Mouse (Mus musculus) CH12.LX (cell line): ENCODE data around the gene Aarsd1. TPM values are rescaled to one million over a fixed set of nuclear protein-coding genes. Genes with fewer than 3 reads are reported as not detected.

Experiments
- DNase-seq: peaks from one replicate; pipeline ENCODE4 v3.0.0-alpha.2; 2013; ENCODE audit errors: extremely low read depth
- H3K27ac ChIP-seq: 2 replicates; pipeline ENCODE4 v1.5.1; 2012; ENCODE audit warnings: low read depth, mild to moderate bottlenecking, control low read depth, moderate library complexity; ENCODE audit not compliant: insufficient read depth
- H3K27me3 ChIP-seq: replicated peaks from 2 replicates; pipeline ENCODE3; 2012; ENCODE audit warnings: inconsistent platforms
- H3K36me3 ChIP-seq, 2 experiments: replicated peaks in 1 of 2; 2 replicates each; pipeline versions ENCODE3 to v1.6.1; 2012; ENCODE audit warnings: inconsistent platforms in 1 of 2, low read length in 1 of 2, mild to moderate bottlenecking in 1 of 2, mixed read lengths in 1 of 2, moderate library complexity in 1 of 2; ENCODE audit not compliant: control insufficient read depth in 1 of 2, insufficient read depth in 1 of 2
- H3K4me1 ChIP-seq, 2 experiments: 2 replicates each; pipeline ENCODE4 v1.6.1; 2012; ENCODE audit warnings: inconsistent platforms in 1 of 2, moderate library complexity in 1 of 2; ENCODE audit not compliant: insufficient read depth in 2 of 2, control insufficient read depth in 1 of 2
- H3K4me2 ChIP-seq: 2 replicates; pipeline ENCODE4 v1.6.1; 2012; ENCODE audit warnings: low read depth, mild to moderate bottlenecking, control low read depth; ENCODE audit not compliant: poor library complexity, insufficient read depth, severe bottlenecking
- H3K4me3 ChIP-seq, 3 experiments: fragments of 150-350 bp in 1 of 3; sonication (generic) in 1 of 3; replicated peaks in 1 of 3; 2 replicates each; pipeline versions ENCODE3 to v1.5.1; 2011 to 2012; ENCODE audit warnings: low read depth in 2 of 3, low read length in 2 of 3, mild to moderate bottlenecking in 2 of 3, moderate library complexity in 2 of 3, control low read depth in 1 of 3, improper control_type of control experiment in 1 of 3, inconsistent platforms in 1 of 3, mixed read lengths in 1 of 3; ENCODE audit not compliant: poor library complexity in 1 of 3
- H3K79me2 ChIP-seq: replicated peaks from 2 replicates; pipeline ENCODE4 v1.6.1; 2012; ENCODE audit warnings: mild to moderate bottlenecking, moderate library complexity; ENCODE audit not compliant: control insufficient read depth, poor library complexity, insufficient read depth, severe bottlenecking; ENCODE audit errors: extremely low read depth
- H3K9ac ChIP-seq: 2 replicates; pipeline ENCODE4 v1.6.1; 2012; ENCODE audit warnings: low read depth, mild to moderate bottlenecking, control low read depth, moderate library complexity; ENCODE audit not compliant: insufficient read depth
- H3K9me3 ChIP-seq: replicated peaks from 2 replicates; pipeline ENCODE3; 2012; ENCODE audit warnings: low read length, inconsistent platforms, mixed read lengths
- BHLHE40 ChIP-seq: IDR thresholded peaks from 2 replicates; pipeline ENCODE4 v1.6.1; 2011; ENCODE audit warnings: mild to moderate bottlenecking, low read depth, low read length, improper control_type of control experiment
- CHD1 ChIP-seq: IDR thresholded peaks from 2 replicates; pipeline ENCODE4 v1.6.1; 2012; ENCODE audit warnings: low read depth, low read length, improper control_type of control experiment, inconsistent platforms
- CHD2 ChIP-seq: IDR thresholded peaks from 2 replicates; pipeline ENCODE4 v1.6.1; 2011; ENCODE audit warnings: low read length, improper control_type of control experiment
- E2F4 ChIP-seq: IDR thresholded peaks from 2 replicates; pipeline ENCODE4 v1.6.1; 2011; ENCODE audit warnings: low read depth, low read length, improper control_type of control experiment; ENCODE audit not compliant: insufficient replicate concordance
- ELF1 ChIP-seq: IDR thresholded peaks from 2 replicates; pipeline ENCODE4 v1.6.1; 2014; ENCODE audit warnings: low read depth, mild to moderate bottlenecking, inconsistent platforms, low read length, improper control_type of control experiment
- ETS1 ChIP-seq: conservative IDR thresholded peaks from 2 replicates; pipeline ENCODE4 v1.6.1; 2012; ENCODE audit warnings: low read depth, mild to moderate bottlenecking, inconsistent platforms, low read length, improper control_type of control experiment, moderate library complexity
- GABPA ChIP-seq: IDR thresholded peaks from 2 replicates; pipeline ENCODE4 v1.6.1; 2012; ENCODE audit warnings: low read depth, low read length, improper control_type of control experiment, inconsistent platforms; ENCODE audit not compliant: insufficient replicate concordance
- IRF4 ChIP-seq: IDR thresholded peaks from 2 replicates; pipeline ENCODE4 v1.6.1; 2014; ENCODE audit warnings: low read depth, mild to moderate bottlenecking, inconsistent platforms, low read length, improper control_type of control experiment
- KAT2A ChIP-seq: IDR thresholded peaks from 2 replicates; pipeline ENCODE4 v1.6.1; 2012; ENCODE audit warnings: low read length, improper control_type of control experiment, inconsistent platforms; ENCODE audit not compliant: insufficient replicate concordance
- MAX ChIP-seq: IDR thresholded peaks from 2 replicates; pipeline ENCODE4 v1.6.1; 2011; ENCODE audit warnings: low read length, improper control_type of control experiment
- MAZ ChIP-seq: IDR thresholded peaks from 2 replicates; pipeline ENCODE4 v1.6.1; 2012; ENCODE audit warnings: low read depth, mild to moderate bottlenecking, inconsistent platforms, low read length, improper control_type of control experiment, moderate library complexity
- MEF2A ChIP-seq: IDR thresholded peaks from 2 replicates; pipeline ENCODE4 v1.6.1; 2014; ENCODE audit warnings: low read depth, mild to moderate bottlenecking, inconsistent platforms, low read length, improper control_type of control experiment, borderline replicate concordance
- MXI1 ChIP-seq: IDR thresholded peaks from 2 replicates; pipeline ENCODE4 v1.6.1; 2011; ENCODE audit warnings: mild to moderate bottlenecking, low read depth, low read length, improper control_type of control experiment
- MYC ChIP-seq: IDR thresholded peaks from 2 replicates; pipeline ENCODE4 v1.6.1; 2011; ENCODE audit warnings: low read depth, mild to moderate bottlenecking, improper control_type of control experiment, low read length
- NRF1 ChIP-seq: IDR thresholded peaks from 2 replicates; pipeline ENCODE4 v1.6.1; 2014; ENCODE audit warnings: low read depth, mild to moderate bottlenecking, inconsistent platforms, low read length, improper control_type of control experiment, moderate library complexity
- PAX5 ChIP-seq: IDR thresholded peaks from 2 replicates; pipeline ENCODE4 v1.6.1; 2012; ENCODE audit warnings: low read length, inconsistent platforms, mixed read lengths
- POLR2A ChIP-seq: IDR thresholded peaks from 2 replicates; pipeline ENCODE4 v1.6.1; 2011; ENCODE audit warnings: low read depth, mild to moderate bottlenecking, improper control_type of control experiment, low read length
- POLR2AphosphoS2 ChIP-seq: IDR thresholded peaks from 2 replicates; pipeline ENCODE4 v1.6.1; 2011; ENCODE audit warnings: low read depth, low read length, improper control_type of control experiment
- RCOR1 ChIP-seq: conservative IDR thresholded peaks from 2 replicates; pipeline ENCODE4 v1.6.1; 2012; ENCODE audit warnings: low read depth, mild to moderate bottlenecking, inconsistent platforms, low read length, improper control_type of control experiment
- SMC3 ChIP-seq: IDR thresholded peaks from 2 replicates; pipeline ENCODE4 v1.6.1; 2011; ENCODE audit warnings: low read depth, low read length, improper control_type of control experiment
- TBP ChIP-seq: conservative IDR thresholded peaks from 2 replicates; pipeline ENCODE4 v1.6.1; 2011; ENCODE audit warnings: low read depth, low read length, improper control_type of control experiment
- TCF12 ChIP-seq: IDR thresholded peaks from 2 replicates; pipeline ENCODE4 v1.6.1; 2014; ENCODE audit warnings: low read depth, mild to moderate bottlenecking, inconsistent platforms, low read length, improper control_type of control experiment
- UBTF ChIP-seq: IDR thresholded peaks from 2 replicates; pipeline ENCODE4 v1.6.1; 2012; ENCODE audit warnings: low read depth, mild to moderate bottlenecking, inconsistent platforms, low read length, improper control_type of control experiment, moderate library complexity
- USF2 ChIP-seq: conservative IDR thresholded peaks from 2 replicates; pipeline ENCODE4 v1.6.1; 2011; ENCODE audit warnings: low read depth, low read length, improper control_type of control experiment
- ZKSCAN1 ChIP-seq: IDR thresholded peaks from 2 replicates; pipeline ENCODE4 v1.6.1; 2012; ENCODE audit warnings: low read depth, inconsistent platforms, low read length, improper control_type of control experiment, borderline replicate concordance
- ZMIZ1 ChIP-seq: IDR thresholded peaks from 2 replicates; pipeline ENCODE4 v1.6.1; 2012; ENCODE audit warnings: low read depth, mild to moderate bottlenecking, inconsistent platforms, low read length, improper control_type of control experiment
- dilution Hi-C: fragments of 300-500 bp; cut with MboI; formaldehyde crosslinking; loops from 2 replicates; pipeline ENCODE4 v1.14.3; 2020; ENCODE audit warnings: low sequenced_read_pairs; ENCODE audit not compliant: extremely low pct_unique_long_range_greater_than_20kb, extremely low pct_ligation_motif_present
- in situ Hi-C: fragments of 300-500 bp; cut with MboI; formaldehyde crosslinking; loops from 3 replicates; pipeline ENCODE4 v1.14.3; 2019; ENCODE audit warnings: low sequenced_read_pairs, low pct_ligation_motif_present, low pct_unique_long_range_greater_than_20kb, mixed read lengths
- polyA plus RNA-seq: library from polyadenylated mRNA; unstranded; fragments of >175 nt; gene quantifications from 2 replicates; pipeline ENCODE4 v1.2.1, GENCODE M21; 2012; ENCODE audit warnings: low read depth; ENCODE audit not compliant: insufficient read length
- total RNA-seq, 2 experiments: library from RNA; depleted of rRNA; stranded (reverse); fragments of 300-350 nt in 1 of 2; fragments of >200 nt in 1 of 2; gene quantifications; 2 replicates each; pipeline ENCODE4 v1.2.3; 2012 to 2014

Gene Aarsd1
- total and polyA plus RNA-seq, 3 experiments = 81.5 to 133 (median 84.5) TPM

DNA sequence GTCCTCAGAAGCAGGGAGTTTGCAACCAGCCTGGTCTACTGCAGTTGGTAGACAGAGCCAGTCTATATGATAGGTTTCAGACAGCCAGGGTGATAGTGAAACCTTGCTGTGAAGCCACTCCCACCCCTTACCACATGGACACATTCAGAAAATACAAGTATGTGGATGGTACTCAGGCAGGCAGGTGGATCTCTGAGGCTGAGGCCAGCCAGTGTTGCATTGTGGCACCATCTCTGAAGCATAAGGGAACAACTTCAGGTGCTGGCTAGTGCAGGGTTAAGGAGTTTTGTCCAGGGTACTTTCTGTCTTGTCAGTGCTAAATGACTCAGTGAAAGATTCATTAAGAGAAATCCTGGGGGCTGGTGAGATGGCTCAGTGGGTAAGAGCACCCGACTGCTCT, 28.9 kb upstream of the Aarsd1 start:
- no peaks in the 10 kb centered on the region for H3K27me3 ChIP-seq
- no peaks in the 10 kb centered on the region for H3K9me3 ChIP-seq
- TF ChIP-seq UBTF (no peak), NRF1 (no peak), BHLHE40 (no peak), MYC (peak; percentile 84), CHD2 (peak; percentile 68), MAX (0 out of 2 replicates have a peak, but pooled peaks have one; percentile 50), ETS1 (no peak), ZMIZ1 (peak; percentile 64), POLR2A (peak; percentile 65), RCOR1 (no peak), TCF12 (0 out of 2 replicates have a peak, but pooled peaks have one; percentile 26), POLR2AphosphoS2 (peak; percentile 95), MXI1 (peak; percentile 36; the same call in 1 of the 2 replicates), PAX5 (no peak)
- peaks cover 37% of the 10 kb centered on the region for H3K79me2 ChIP-seq
- no peak overlapping the region for H3K4me3 ChIP-seq
- peaks cover 12 to 50% of the 10 kb centered on the region in 2 experiments for H3K4me1 ChIP-seq
- H3K36me3 ChIP-seq = peaks cover 29 to 36% of the 10 kb centered on the region in 2 experiments
- no peak overlapping the region for H3K4me2 ChIP-seq
- peak overlapping the region; percentile 48 for H3K27ac ChIP-seq
- in situ Hi-C loops (no loop called here), dilution Hi-C loops (no loop called here)
- no peak overlapping the region for H3K9ac ChIP-seq
- peak; percentile 71 for DNase-seq

DNA sequence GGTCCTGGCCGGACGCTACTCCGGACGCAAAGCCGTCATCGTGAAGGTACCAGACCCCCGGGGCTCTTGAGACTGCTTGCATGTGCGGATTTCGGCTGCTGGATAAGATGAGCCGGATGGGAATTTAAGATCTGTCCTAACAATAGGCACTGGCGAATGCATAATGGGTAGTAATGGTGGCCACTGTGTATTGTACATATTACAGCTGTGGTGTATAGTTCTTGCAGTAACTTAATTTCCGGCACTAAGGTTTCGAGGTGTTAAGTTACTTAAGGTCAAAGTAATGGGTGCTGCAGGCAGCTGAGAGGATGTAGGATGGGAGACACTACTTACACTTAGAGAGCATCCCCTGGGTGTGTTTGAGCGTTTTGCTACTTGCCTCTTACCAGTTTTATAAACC, 25.3 kb upstream of the Aarsd1 start:
- peaks cover 32% of the 10 kb centered on the region for H3K79me2 ChIP-seq
- H3K4me1 ChIP-seq = peaks cover 12 to 30% of the 10 kb centered on the region in 2 experiments
- peak overlapping the region; percentile 72 for H3K27ac ChIP-seq
- dilution Hi-C loops = no loop called here
- H3K9me3 ChIP-seq = no peaks in the 10 kb centered on the region
- peak overlapping the region; percentile 100 for H3K9ac ChIP-seq
- in situ Hi-C loops = no loop called here
- DNase-seq = no peak
- peaks cover 29 to 33% of the 10 kb centered on the region in 2 experiments for H3K36me3 ChIP-seq
- peak overlapping the region; percentile 74 to 98 (median 98) for H3K4me3 ChIP-seq
- TF ChIP-seq IRF4 = no peak
- TF ChIP-seq UBTF = 0 out of 2 replicates have a peak, but pooled peaks have one; percentile 1
- peak overlapping the region; percentile 97 for H3K4me2 ChIP-seq
- no peaks in the 10 kb centered on the region for H3K27me3 ChIP-seq

DNA sequence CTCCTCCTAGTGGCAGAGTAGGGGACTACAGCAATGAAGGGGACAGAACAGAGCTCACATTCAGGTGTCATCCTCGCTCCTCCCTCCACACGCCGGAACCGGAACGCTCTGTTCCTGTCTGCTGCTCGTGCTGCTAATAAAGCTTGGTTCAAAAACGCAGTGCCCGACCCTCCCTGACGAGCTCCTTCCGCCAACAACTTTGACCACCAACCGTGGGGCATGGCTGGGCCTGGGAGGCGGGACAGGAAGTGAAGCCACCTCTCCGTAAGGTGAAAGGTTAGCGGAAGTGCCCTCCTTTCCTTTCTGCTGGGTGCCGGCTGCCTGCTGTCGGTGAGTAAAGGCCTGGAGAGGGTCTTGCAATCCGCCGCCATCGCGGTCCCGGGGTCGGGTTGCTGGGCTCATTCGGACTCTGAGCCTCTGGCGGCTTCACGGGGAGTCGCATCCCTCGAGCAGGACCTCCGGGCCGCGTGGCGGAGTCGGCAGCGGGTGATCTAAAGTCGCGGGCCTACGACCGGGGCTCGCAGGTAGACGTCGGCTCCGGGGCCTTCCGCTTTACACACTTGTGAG, 24.8 kb upstream of the Aarsd1 start, which contains the start of gene Rpl27:
Gene Rpl27, plus strand, starts transcription at position 172 of the 567 bp plus-strand sequence.
- dilution Hi-C loops (no loop called here), in situ Hi-C loops (no loop called here)
- Histone ChIP-seq H3K27me3 (no peaks in the 10 kb centered on the region), H3K27ac (peak within 1 kb of the TSS; percentile 72), H3K9ac (peak within 1 kb of the TSS; percentile 100), H3K9me3 (no peaks in the 10 kb centered on the region), H3K4me1 (peaks cover 12 to 25% of the 10 kb centered on the region in 2 experiments), H3K4me3 (peak within 1 kb of the TSS; percentile 74 to 98 (median 98)), H3K79me2 (peaks cover 32% of the 10 kb centered on the region), H3K36me3 (peaks cover 29 to 33% of the 10 kb centered on the region in 2 experiments), H3K4me2 (peak within 1 kb of the TSS; percentile 97)
- DNase-seq = peak; percentile 100
- TF ChIP-seq SMC3 = peak; percentile 68
- peak; percentile 97 for TF ChIP-seq TBP
- peak; percentile 98; the same call in 1 of the 2 replicates for TF ChIP-seq MAZ
- peak; percentile 100 for TF ChIP-seq ELF1
- peak; percentile 91 for TF ChIP-seq MEF2A
- TF ChIP-seq KAT2A = peak; percentile 99
- peak; percentile 86; the same call in 1 of the 2 replicates for TF ChIP-seq GABPA
- no peak for TF ChIP-seq USF2
- peak; percentile 96 for TF ChIP-seq CHD2
- TF ChIP-seq E2F4 = no peak
- no peak for TF ChIP-seq RCOR1
- no peak; the same call in 1 of the 2 replicates for TF ChIP-seq ZKSCAN1
- no peak for TF ChIP-seq CHD1
- TF ChIP-seq BHLHE40 = peak; percentile 64
